In genomic region chr5:25945391-25945790, GRCm38 (mm10) we compare ENCODE assay signal across 32 mouse cellular contexts. TPM values are rescaled to one million over a fixed set of nuclear protein-coding genes. Genes with fewer than 3 reads are reported as not detected.
"Had no signal": no experiment of that assay in that cellular context is flagged by ENCODE, and none has a peak within 500 bp of the region (broad histone marks: within the 10 kb centered on the region; RNA-seq: fewer than 3 reads in every experiment).

No protein-coding gene starts in this region.

RNA-seq across cellular contexts. Expression of gene Gm21663, which starts 3.2 kb away (rescaled TPM):
- total RNA-seq: gastrocnemius, adult 2 months; gastrocnemius, postnatal 10 days; gastrocnemius, postnatal 25 days; gastrocnemius, postnatal 4 days; granulocyte monocyte progenitor cell, adult 5-6 weeks; heart, adult 2 months; heart, postnatal 14 days; heart, postnatal 36 days; hematopoietic stem cell, adult 5-6 weeks; layer of hippocampus, adult 2 months; layer of hippocampus, postnatal 10 days; layer of hippocampus, postnatal 25 days; left cerebral cortex, adult 2 months; left cerebral cortex, postnatal 14 days; left cerebral cortex, postnatal 36 days; liver, adult 2 months had no signal
- polyA plus RNA-seq: frontal cortex, adult 2 months; heart, adult 2 months; heart, embryonic 16.5 days; hindbrain, embryonic 13.5 days; hindbrain, embryonic 15.5 days; inflammation-experienced regulatory T-cells, adult 6 months; intestine, embryonic 15.5 days; intestine, postnatal 0 days; kidney, embryonic 14.5 days; kidney, embryonic 16.5 days; limb, embryonic 10.5 days; liver, adult 2 months; liver, embryonic 13.5 days had no signal

RNA-seq across cellular contexts. Expression of gene Gm21671, which starts 8.8 kb away (rescaled TPM):
- total RNA-seq: gastrocnemius, adult 2 months; gastrocnemius, postnatal 10 days; gastrocnemius, postnatal 25 days; gastrocnemius, postnatal 4 days; granulocyte monocyte progenitor cell, adult 5-6 weeks; heart, adult 2 months; heart, postnatal 14 days; heart, postnatal 36 days; hematopoietic stem cell, adult 5-6 weeks; layer of hippocampus, adult 2 months; layer of hippocampus, postnatal 10 days; layer of hippocampus, postnatal 25 days; left cerebral cortex, adult 2 months; left cerebral cortex, postnatal 14 days; left cerebral cortex, postnatal 36 days; liver, adult 2 months had no signal
- polyA plus RNA-seq: frontal cortex, adult 2 months; heart, adult 2 months; heart, embryonic 12.5 days; heart, embryonic 16.5 days; inflammation-experienced regulatory T-cells, adult 6 months; intestine, embryonic 15.5 days; intestine, postnatal 0 days; kidney, embryonic 16.5 days; limb, embryonic 10.5 days; limb, embryonic 12.5 days; liver, adult 2 months; liver, embryonic 13.5 days had no signal

RNA-seq across cellular contexts. Expression of gene Gm21680, which starts 27.1 kb away (rescaled TPM):
- total RNA-seq: gastrocnemius, adult 2 months; gastrocnemius, postnatal 10 days; gastrocnemius, postnatal 25 days; gastrocnemius, postnatal 4 days; granulocyte monocyte progenitor cell, adult 5-6 weeks; heart, adult 2 months; heart, postnatal 14 days; heart, postnatal 36 days; hematopoietic stem cell, adult 5-6 weeks; layer of hippocampus, adult 2 months; layer of hippocampus, postnatal 10 days; left cerebral cortex, adult 2 months; left cerebral cortex, postnatal 14 days; left cerebral cortex, postnatal 36 days; liver, adult 2 months had no signal
- polyA plus RNA-seq: frontal cortex, adult 2 months; heart, adult 2 months; inflammation-experienced regulatory T-cells, adult 6 months; intestine, embryonic 15.5 days; intestine, postnatal 0 days; kidney, embryonic 16.5 days; limb, embryonic 10.5 days; liver, adult 2 months; liver, embryonic 13.5 days had no signal

RNA-seq across cellular contexts. Expression of gene Gm21698, which starts 43.1 kb away (rescaled TPM):
- total RNA-seq: gastrocnemius, adult 2 months; gastrocnemius, postnatal 10 days; gastrocnemius, postnatal 25 days; gastrocnemius, postnatal 4 days; granulocyte monocyte progenitor cell, adult 5-6 weeks; heart, adult 2 months; heart, postnatal 14 days; hematopoietic stem cell, adult 5-6 weeks; layer of hippocampus, adult 2 months; layer of hippocampus, postnatal 10 days; left cerebral cortex, adult 2 months; left cerebral cortex, postnatal 14 days; left cerebral cortex, postnatal 36 days; liver, adult 2 months had no signal
- polyA plus RNA-seq: frontal cortex, adult 2 months; heart, adult 2 months; heart, embryonic 14.5 days; heart, embryonic 16.5 days; hindbrain, embryonic 11.5 days; inflammation-experienced regulatory T-cells, adult 6 months; intestine, postnatal 0 days; kidney, embryonic 16.5 days; limb, embryonic 10.5 days; limb, embryonic 12.5 days; liver, adult 2 months; liver, embryonic 13.5 days had no signal

RNA-seq across cellular contexts. Expression of gene Gm1979, which starts 59.2 kb away (rescaled TPM):
- total RNA-seq: gastrocnemius, adult 2 months; gastrocnemius, postnatal 10 days; gastrocnemius, postnatal 25 days; gastrocnemius, postnatal 4 days; granulocyte monocyte progenitor cell, adult 5-6 weeks; heart, adult 2 months; heart, postnatal 14 days; heart, postnatal 36 days; hematopoietic stem cell, adult 5-6 weeks; layer of hippocampus, postnatal 10 days; layer of hippocampus, postnatal 25 days; left cerebral cortex, adult 2 months; left cerebral cortex, postnatal 14 days; left cerebral cortex, postnatal 36 days; liver, adult 2 months had no signal
- polyA plus RNA-seq: frontal cortex, adult 2 months; heart, adult 2 months; heart, embryonic 12.5 days; heart, embryonic 14.5 days; heart, embryonic 16.5 days; hindbrain, embryonic 11.5 days; inflammation-experienced regulatory T-cells, adult 6 months; intestine, embryonic 15.5 days; intestine, postnatal 0 days; kidney, embryonic 16.5 days; limb, embryonic 10.5 days; limb, embryonic 12.5 days; limb, embryonic 15.5 days; liver, adult 2 months; liver, embryonic 13.5 days had no signal
